Mouse (Mus musculus) limb, embryonic 15.5 days (tissue): ENCODE data around the gene Tarsl2. TPM values are rescaled to one million over a fixed set of nuclear protein-coding genes. Genes with fewer than 3 reads are reported as not detected.
A peak's percentile ranks its signal among the peaks of the same experiment; 100 is the strongest.

Source experiments
- ATAC-seq: fragments of 200-750 bp; cut with Nextera tagmentation; 2 replicates; pipeline ENCODE4 v1.8.0; 2017; ENCODE audit warnings: low read depth, moderate TSS enrichment; ENCODE audit not compliant: insufficient number of reproducible peaks, low FRiP score, low TSS enrichment
- H3K27ac ChIP-seq: fragments of 300-500 bp; sonication (generic); 2 replicates; pipeline ENCODE4 v1.5.1; 2015; ENCODE audit warnings: moderate library complexity, mild to moderate bottlenecking, inconsistent platforms
- H3K27me3 ChIP-seq: fragments of 300-500 bp; sonication (generic); 2 replicates; pipeline ENCODE4 v1.6.1; 2015; ENCODE audit warnings: inconsistent platforms
- H3K36me3 ChIP-seq: fragments of 300-500 bp; sonication (generic); 2 replicates; pipeline ENCODE4 v1.6.1; 2015; ENCODE audit warnings: inconsistent platforms
- H3K4me1 ChIP-seq: fragments of 300-500 bp; sonication (generic); 2 replicates; pipeline ENCODE4 v1.6.1; 2015; ENCODE audit warnings: inconsistent platforms
- H3K4me2 ChIP-seq: fragments of 300-500 bp; sonication (generic); 2 replicates; pipeline ENCODE4 v1.6.1; 2015; ENCODE audit warnings: mild to moderate bottlenecking, inconsistent platforms
- H3K4me3 ChIP-seq: fragments of 300-500 bp; sonication (generic); 2 replicates; pipeline ENCODE4 v1.5.1; 2015; ENCODE audit warnings: mild to moderate bottlenecking, inconsistent platforms
- H3K9ac ChIP-seq: fragments of 300-500 bp; sonication (generic); 2 replicates; pipeline ENCODE4 v1.6.1; 2015; ENCODE audit warnings: inconsistent platforms
- H3K9me3 ChIP-seq: fragments of 300-500 bp; sonication (generic); 2 replicates; pipeline ENCODE4 v1.6.1; 2016; ENCODE audit warnings: inconsistent platforms
- WGBS: fragments of 180-500 bp; shearing (Covaris S2); methylation state at CpG from one replicate; pipeline ENCODE4 v1.1.7; 2015; 5-methylcytosine and 5-hydroxymethylcytosine counted together
- polyA plus RNA-seq: library from polyadenylated mRNA; unstranded; fragments of >200 nt; fragmentation: Nextera tagmentation; extraction: Ambion mirVana; gene quantifications from 2 replicates; pipeline ENCODE4 v1.2.1, GENCODE M21; 2015

The Tarsl2 gene
- polyA plus RNA-seq, 1 experiment from 2014 or later = 8.9 TPM

- 84% methylated on average over 14 of the region's 14 CpGs for WGBS
- H3K27me3 ChIP-seq = no peaks in the 10 kb centered on the region
- H3K9me3 ChIP-seq = no peaks in the 10 kb centered on the region
- no peak for ATAC-seq
- no peaks in the 10 kb centered on the region for H3K4me1 ChIP-seq
- H3K9ac ChIP-seq = no peak overlapping the region
- no peak overlapping the region for H3K4me3 ChIP-seq
- 0 out of 2 replicates have a peak, but pooled peaks cover 9% of the 10 kb centered on the region for H3K36me3 ChIP-seq
- H3K27ac ChIP-seq = no peak overlapping the region
- H3K4me2 ChIP-seq = no peak overlapping the region
These were observed 19.2 kb downstream of the Tarsl2 start for GRCm38 (mm10) chr7:65663886-65664285.

- Histone ChIP-seq H3K36me3 (peaks cover 7% of the 10 kb centered on the region; the same call in 1 of the 2 replicates), H3K9me3 (no peaks in the 10 kb centered on the region), H3K4me3 (no peak overlapping the region), H3K9ac (no peak overlapping the region), H3K4me2 (no peak overlapping the region), H3K4me1 (no peaks in the 10 kb centered on the region), H3K27me3 (no peaks in the 10 kb centered on the region), H3K27ac (no peak overlapping the region)
- no peak for ATAC-seq
- WGBS = 88% methylated on average over 6 of the region's 6 CpGs
These were observed 22.8 kb downstream of the Tarsl2 start for GRCm38 (mm10) chr7:65667491-65667890.

GRCm38 (mm10) chr7:65678050-65678449 lies 33.4 kb downstream of the Tarsl2 start:
- Histone ChIP-seq H3K27ac (no peak overlapping the region), H3K4me1 (no peaks in the 10 kb centered on the region), H3K36me3 (0 out of 2 replicates have a peak, but pooled peaks cover 7% of the 10 kb centered on the region), H3K9me3 (no peaks in the 10 kb centered on the region), H3K4me3 (no peak overlapping the region), H3K4me2 (no peak overlapping the region), H3K27me3 (no peaks in the 10 kb centered on the region), H3K9ac (no peak overlapping the region)
- 68% methylated on average over 10 of the region's 10 CpGs for WGBS
- no peak for ATAC-seq

- H3K4me3 ChIP-seq = no peak overlapping the region
- no peaks in the 10 kb centered on the region for H3K4me1 ChIP-seq
- 0 out of 2 replicates have a peak, but pooled peaks cover 7% of the 10 kb centered on the region for H3K36me3 ChIP-seq
- H3K9me3 ChIP-seq = no peaks in the 10 kb centered on the region
- H3K4me2 ChIP-seq = no peak overlapping the region
- WGBS = 74% methylated on average over 7 of the region's 7 CpGs
- no peak overlapping the region for H3K27ac ChIP-seq
- H3K27me3 ChIP-seq = no peaks in the 10 kb centered on the region
- no peak overlapping the region for H3K9ac ChIP-seq
- ATAC-seq = no peak
These were observed 34.4 kb downstream of the Tarsl2 start for GRCm38 (mm10) chr7:65678900-65679595.

- no peak for ATAC-seq
- WGBS = 49% methylated on average over 5 of the region's 5 CpGs
- no peak overlapping the region for H3K27ac ChIP-seq
These were observed 36.5 kb downstream of the Tarsl2 start for GRCm38 (mm10) chr7:65681166-65681565.

GRCm38 (mm10) chr7:65684256-65684835 lies 39.6 kb downstream of the Tarsl2 start:
- no peaks in the 10 kb centered on the region for H3K4me1 ChIP-seq
- no peaks in the 10 kb centered on the region for H3K36me3 ChIP-seq
- ATAC-seq = no peak
- no peak overlapping the region for H3K9ac ChIP-seq
- no peaks in the 10 kb centered on the region for H3K27me3 ChIP-seq
- no peaks in the 10 kb centered on the region for H3K9me3 ChIP-seq
- 45% methylated on average over 7 of the region's 7 CpGs for WGBS
- H3K27ac ChIP-seq = no peak overlapping the region
- no peak overlapping the region for H3K4me2 ChIP-seq
- H3K4me3 ChIP-seq = no peak overlapping the region

More at GRCm38 (mm10) chr7:65681166-65681565, 36.5 kb downstream of the Tarsl2 start:
- H3K27me3 ChIP-seq = no peaks in the 10 kb centered on the region
- H3K36me3 ChIP-seq = 0 out of 2 replicates have a peak, but pooled peaks cover 7% of the 10 kb centered on the region
- no peak overlapping the region for H3K4me3 ChIP-seq
- H3K4me2 ChIP-seq = no peak overlapping the region
- H3K9me3 ChIP-seq = no peaks in the 10 kb centered on the region
- no peaks in the 10 kb centered on the region for H3K4me1 ChIP-seq
- H3K9ac ChIP-seq = no peak overlapping the region

- Histone ChIP-seq H3K27ac (no peak overlapping the region), H3K4me2 (no peak overlapping the region), H3K36me3 (no peaks in the 10 kb centered on the region), H3K27me3 (no peaks in the 10 kb centered on the region), H3K4me1 (no peaks in the 10 kb centered on the region), H3K9me3 (no peaks in the 10 kb centered on the region), H3K4me3 (no peak overlapping the region), H3K9ac (no peak overlapping the region)
- no peak for ATAC-seq
- 91% methylated on average over 9 of the region's 9 CpGs for WGBS
These were observed 42.0 kb downstream of the Tarsl2 start for GRCm38 (mm10) chr7:65686664-65687063.

- H3K36me3 ChIP-seq = peaks cover 9% of the 10 kb centered on the region; the same call in 1 of the 2 replicates
- H3K4me2 ChIP-seq = no peak within 1 kb of the TSS
- no peak within 1 kb of the TSS for H3K9ac ChIP-seq
- H3K27me3 ChIP-seq = no peaks in the 10 kb centered on the region
- WGBS = 87% methylated on average over 7 of the region's 7 CpGs
- H3K4me1 ChIP-seq = peaks cover 18% of the 10 kb centered on the region
- H3K4me3 ChIP-seq = no peak within 1 kb of the TSS
- no peaks in the 10 kb centered on the region for H3K9me3 ChIP-seq
- H3K27ac ChIP-seq = no peak within 1 kb of the TSS
- ATAC-seq = no peak
These were observed 46.2 kb downstream of the Tarsl2 start, which contains the start of gene Tm2d3 for GRCm38 (mm10) chr7:65690869-65691268. Gene Tm2d3, plus strand, starts transcription at chr7:65691169.

- ATAC-seq = no peak
- no peak overlapping the region for H3K4me3 ChIP-seq
- H3K9me3 ChIP-seq = no peaks in the 10 kb centered on the region
- peaks cover 19% of the 10 kb centered on the region for H3K36me3 ChIP-seq
- 72% methylated on average over 8 of the region's 8 CpGs for WGBS
- no peak overlapping the region for H3K9ac ChIP-seq
- H3K27ac ChIP-seq = no peak overlapping the region
- peaks cover 18% of the 10 kb centered on the region for H3K4me1 ChIP-seq
- H3K27me3 ChIP-seq = no peaks in the 10 kb centered on the region
- no peak overlapping the region for H3K4me2 ChIP-seq
These were observed 47.4 kb downstream of the Tarsl2 start for GRCm38 (mm10) chr7:65691929-65692605.

GRCm38 (mm10) chr7:65692883-65693282 lies 48.2 kb downstream of the Tarsl2 start:
- peak overlapping the region; percentile 77 for H3K27ac ChIP-seq
- H3K4me3 ChIP-seq = peak overlapping the region; percentile 79
- no peaks in the 10 kb centered on the region for H3K27me3 ChIP-seq
- peak; percentile 9; the same call in 1 of the 2 replicates for ATAC-seq
- no peaks in the 10 kb centered on the region for H3K9me3 ChIP-seq
- peaks cover 18% of the 10 kb centered on the region for H3K4me1 ChIP-seq
- H3K9ac ChIP-seq = peak overlapping the region; percentile 68
- WGBS = 1% methylated on average over 10 of the region's 10 CpGs
- H3K4me2 ChIP-seq = peak overlapping the region; percentile 75
- H3K36me3 ChIP-seq = peaks cover 27% of the 10 kb centered on the region

GRCm38 (mm10) chr7:65693301-65693821 lies 48.7 kb downstream of the Tarsl2 start:
- Histone ChIP-seq H3K27ac (peak overlapping the region; percentile 77), H3K4me3 (peak overlapping the region; percentile 79), H3K4me1 (peaks cover 18% of the 10 kb centered on the region), H3K36me3 (peaks cover 32% of the 10 kb centered on the region), H3K9ac (peak overlapping the region; percentile 68), H3K27me3 (no peaks in the 10 kb centered on the region), H3K9me3 (no peaks in the 10 kb centered on the region), H3K4me2 (peak overlapping the region; percentile 75)
- ATAC-seq = peak; percentile 84
- under 1% methylated on average over 49 of the region's 52 CpGs for whole genome bisulfite sequencing

GRCm38 (mm10) chr7:65696450-65696849 lies 51.8 kb downstream of the Tarsl2 start:
- Histone ChIP-seq H3K9me3 (no peaks in the 10 kb centered on the region), H3K4me2 (no peak overlapping the region), H3K36me3 (peaks cover 59% of the 10 kb centered on the region), H3K27me3 (no peaks in the 10 kb centered on the region), H3K27ac (no peak overlapping the region), H3K4me3 (no peak overlapping the region), H3K9ac (no peak overlapping the region), H3K4me1 (peaks cover 18% of the 10 kb centered on the region)
- ATAC-seq = no peak
- 48% methylated on average over 2 of the region's 2 CpGs for WGBS
